Mouse (Mus musculus) intestine, postnatal 0 days (tissue): ENCODE data around the gene Nap1l1. TPM values are rescaled to one million over a fixed set of nuclear protein-coding genes. Genes with fewer than 3 reads are reported as not detected.
A peak's percentile ranks its signal among the peaks of the same experiment; 100 is the strongest.
"Not testable (repeated sequence)": the region's sequence is repeated elsewhere in the genome, so short reads cannot be mapped to it uniquely, and the experiment has no call there.

Source experiments
- ATAC-seq: fragments of 200-750 bp; cut with Nextera tagmentation; 2 replicates; pipeline ENCODE4 v1.8.0; 2017; ENCODE audit warnings: mild to moderate bottlenecking, moderate TSS enrichment, moderate library complexity
- H3K27ac ChIP-seq: fragments of 300-500 bp; sonication (generic); 2 replicates; pipeline ENCODE4 v1.5.1; 2014; ENCODE audit warnings: mild to moderate bottlenecking, low read depth, low read length, moderate library complexity
- H3K27me3 ChIP-seq: fragments of 300-500 bp; sonication (generic); replicated peaks from 2 replicates; pipeline ENCODE4 v1.6.1; 2014; ENCODE audit warnings: low read length, mixed read lengths; ENCODE audit not compliant: control insufficient read depth, insufficient read depth
- H3K36me3 ChIP-seq: fragments of 300-500 bp; sonication (generic); 2 replicates; pipeline ENCODE4 v1.6.1; 2014; ENCODE audit warnings: mild to moderate bottlenecking, moderate library complexity; ENCODE audit not compliant: control insufficient read depth, insufficient read depth
- H3K4me1 ChIP-seq: fragments of 300-500 bp; sonication (generic); replicated peaks from 2 replicates; pipeline ENCODE4 v1.6.1; 2014; ENCODE audit warnings: antibody characterized with exemption, low read length, mixed read lengths; ENCODE audit not compliant: control insufficient read depth, insufficient read depth
- H3K4me2 ChIP-seq: fragments of 300-500 bp; sonication (generic); replicated peaks from 2 replicates; pipeline ENCODE4 v1.6.1; 2014; ENCODE audit warnings: low read depth, mild to moderate bottlenecking, moderate library complexity
- H3K4me3 ChIP-seq: fragments of 300-500 bp; sonication (generic); 2 replicates; pipeline ENCODE4 v1.5.1; 2014; ENCODE audit warnings: low read depth, low read length
- H3K9ac ChIP-seq: fragments of 300-500 bp; sonication (generic); 2 replicates; pipeline ENCODE4 v1.6.1; 2014; ENCODE audit warnings: mild to moderate bottlenecking, low read depth, low read length
- H3K9me3 ChIP-seq: fragments of 300-500 bp; sonication (generic); 2 replicates; pipeline ENCODE4 v1.6.1; 2016; ENCODE audit warnings: mixed run types; ENCODE audit not compliant: control insufficient read depth
- CTCF ChIP-seq: sonication (generic); IDR thresholded peaks from 2 replicates; pipeline ENCODE4 v1.5.1; 2016; ENCODE audit warnings: low read depth, mild to moderate bottlenecking, control low read depth, antibody characterized with exemption, moderate library complexity
- WGBS: fragments of 180-500 bp; shearing (Covaris S2); extraction: QIAGEN DNeasy Blood & Tissue Kit; methylation state at CpG from one replicate; pipeline ENCODE4 v1.1.7; 2014; 5-methylcytosine and 5-hydroxymethylcytosine counted together
- polyA plus RNA-seq: library from polyadenylated mRNA; unstranded; fragments of >200 nt; fragmentation: Nextera tagmentation; extraction: Ambion mirVana; gene quantifications from 2 replicates; pipeline ENCODE4 v1.2.1, GENCODE M21; 2015

The Nap1l1 gene
- polyA plus RNA-seq: 62.1 and 64.2 TPM in 2 replicates

- H3K27ac ChIP-seq: peak within 1 kb of the TSS; percentile 71
- WGBS: 3% methylated on average over 52 of the region's 80 CpGs
Measured at GRCm38 (mm10) chr10:111472686-111473510, at the start of gene Nap1l1. Gene Nap1l1 (plus strand): TSS chr10:111473223.

GRCm38 (mm10) chr10:111426491-111426890 is 46.5 kb upstream of the Nap1l1 start:
- no peak overlapping the region for H3K4me3 ChIP-seq
- no peak for ATAC-seq
- 76% methylated on average over 1 of the region's 1 CpGs for WGBS
- no peak overlapping the region for H3K9ac ChIP-seq
- no peak overlapping the region for H3K4me2 ChIP-seq
- H3K27ac ChIP-seq: no peak overlapping the region
- no peaks in the 10 kb centered on the region for H3K36me3 ChIP-seq
- no peaks in the 10 kb centered on the region for H3K9me3 ChIP-seq
- no peak for TF ChIP-seq CTCF
- no peaks in the 10 kb centered on the region for H3K4me1 ChIP-seq
- H3K27me3 ChIP-seq: no peaks in the 10 kb centered on the region

More at GRCm38 (mm10) chr10:111472686-111473510, at the start of gene Nap1l1:
- H3K4me3 ChIP-seq: peak within 1 kb of the TSS; percentile 94
- peak within 1 kb of the TSS; percentile 95 for H3K4me2 ChIP-seq
- no peaks in the 10 kb centered on the region for H3K36me3 ChIP-seq
- TF ChIP-seq CTCF: peak; percentile 26; the same call in 1 of the 2 replicates
- peak within 1 kb of the TSS; percentile 85 for H3K9ac ChIP-seq
- H3K4me1 ChIP-seq: no peaks in the 10 kb centered on the region
- peak; percentile 98 for ATAC-seq
- H3K27me3 ChIP-seq: no peaks in the 10 kb centered on the region
- H3K9me3 ChIP-seq: no peaks in the 10 kb centered on the region

- Histone ChIP-seq H3K9ac (no peak overlapping the region), H3K9me3 (no peaks in the 10 kb centered on the region), H3K27ac (no peak overlapping the region), H3K4me3 (no peak overlapping the region), H3K27me3 (no peaks in the 10 kb centered on the region), H3K36me3 (no peaks in the 10 kb centered on the region), H3K4me1 (no peaks in the 10 kb centered on the region), H3K4me2 (no peak overlapping the region)
- ATAC-seq: no peak
- 86% methylated on average over 3 of the region's 3 CpGs for WGBS
- no peak for TF ChIP-seq CTCF
Measured at GRCm38 (mm10) chr10:111433502-111433901, 39.5 kb upstream of the Nap1l1 start.

GRCm38 (mm10) chr10:111441034-111441440 is 32.0 kb upstream of the Nap1l1 start:
- Histone ChIP-seq H3K4me1 (no peaks in the 10 kb centered on the region), H3K36me3 (no peaks in the 10 kb centered on the region), H3K9me3 (no peaks in the 10 kb centered on the region), H3K27me3 (no peaks in the 10 kb centered on the region), H3K4me3 (no peak overlapping the region), H3K9ac (no peak overlapping the region), H3K27ac (no peak overlapping the region), H3K4me2 (no peak overlapping the region)
- 62% methylated on average over 3 of the region's 3 CpGs for WGBS
- ATAC-seq: no peak
- TF ChIP-seq CTCF: no peak

GRCm38 (mm10) chr10:111444199-111444598 is 28.8 kb upstream of the Nap1l1 start:
- no peaks in the 10 kb centered on the region for H3K9me3 ChIP-seq
- H3K36me3 ChIP-seq: no peaks in the 10 kb centered on the region

GRCm38 (mm10) chr10:111445939-111446671 is 26.9 kb upstream of the Nap1l1 start:
- Histone ChIP-seq H3K27me3 (no peaks in the 10 kb centered on the region), H3K36me3 (no peaks in the 10 kb centered on the region), H3K27ac (no peak overlapping the region), H3K4me3 (no peak overlapping the region), H3K4me2 (no peak overlapping the region), H3K4me1 (no peaks in the 10 kb centered on the region), H3K9me3 (no peaks in the 10 kb centered on the region), H3K9ac (no peak overlapping the region)
- TF ChIP-seq CTCF: no peak
- 45% methylated on average over 9 of the region's 9 CpGs for WGBS
- no peak for ATAC-seq

More at GRCm38 (mm10) chr10:111444199-111444598, 28.8 kb upstream of the Nap1l1 start:
- 58% methylated on average over 9 of the region's 9 CpGs for WGBS
- H3K4me3 ChIP-seq: no peak overlapping the region
- no peak for TF ChIP-seq CTCF
- ATAC-seq: no peak
- H3K27ac ChIP-seq: no peak overlapping the region
- H3K4me1 ChIP-seq: no peaks in the 10 kb centered on the region
- H3K27me3 ChIP-seq: no peaks in the 10 kb centered on the region
- no peak overlapping the region for H3K4me2 ChIP-seq
- H3K9ac ChIP-seq: no peak overlapping the region

GRCm38 (mm10) chr10:111446672-111447008 is 26.4 kb upstream of the Nap1l1 start:
- H3K4me2 ChIP-seq, H3K27ac ChIP-seq, H3K4me3 ChIP-seq, H3K9me3 ChIP-seq, H3K27me3 ChIP-seq, H3K4me1 ChIP-seq, H3K36me3 ChIP-seq, ATAC-seq, H3K9ac ChIP-seq: not testable (repeated sequence)
- 100% methylated on average over 2 of the region's 3 CpGs for WGBS
